Mouse (Mus musculus): ENCODE data around the gene Tut1. TPM values are rescaled to one million over a fixed set of nuclear protein-coding genes. Genes with fewer than 3 reads are reported as not detected.

The Tut1 gene
- total and polyA plus RNA-seq, 2 experiments from 2014 or later, result 17.6 to 24.5 TPM

- Histone ChIP-seq H3K36me3 (ENCODE audit: insufficient read depth) (peaks cover 28% of the 10 kb centered on the region), H3K27me3 (ENCODE audit: insufficient read depth, low read length) (no peaks in the 10 kb centered on the region), H3K27ac (ENCODE audit: low read depth, low read length) (peak within 1 kb of the TSS; percentile 93), H3K4me2 (ENCODE audit: low read depth) (peak within 1 kb of the TSS; percentile 71), H3K4me3 (ENCODE audit: low read depth, low read length) (peak within 1 kb of the TSS; percentile 92), H3K9ac (peak within 1 kb of the TSS; percentile 99), H3K4me1 (ENCODE audit: insufficient read depth) (peaks cover 9% of the 10 kb centered on the region; the same call in 1 of the 2 replicates), H3K9me3 (ENCODE audit: low read length) (no peaks in the 10 kb centered on the region)
- WGBS, result under 1% methylated on average over 64 of the region's 64 CpGs
- peak; percentile 97 for ATAC-seq
- DNase-seq, result peak; percentile 98
- peak; percentile 29; the same call in 1 of the 2 replicates for TF ChIP-seq CTCF (IDR thresholded peaks at IDR 0.05; ENCODE audit: low read depth)
Observed at GRCm38 (mm10) chr19:8941515-8942217, 12.0 kb upstream of the Tut1 start, which contains the start of gene Mta2. Gene Mta2, plus strand, starts transcription at chr19:8941875.

GRCm38 (mm10) chr19:8942276-8942964 is 11.2 kb upstream of the Tut1 start:
- DNase-seq, result peak; percentile 19
- peak; percentile 49 for ATAC-seq
- Histone ChIP-seq H3K4me3 (ENCODE audit: low read depth, low read length) (peak overlapping the region; percentile 92), H3K4me1 (ENCODE audit: insufficient read depth) (peaks cover 9% of the 10 kb centered on the region; the same call in 1 of the 2 replicates), H3K9ac (peak overlapping the region; percentile 99), H3K27ac (ENCODE audit: low read depth, low read length) (peak overlapping the region; percentile 93), H3K36me3 (ENCODE audit: insufficient read depth) (peaks cover 29% of the 10 kb centered on the region), H3K9me3 (ENCODE audit: low read length) (no peaks in the 10 kb centered on the region), H3K27me3 (ENCODE audit: insufficient read depth, low read length) (no peaks in the 10 kb centered on the region), H3K4me2 (ENCODE audit: low read depth) (peak overlapping the region; percentile 71)
- no peak for TF ChIP-seq CTCF (IDR thresholded peaks at IDR 0.05; ENCODE audit: low read depth)
- 3% methylated on average over 42 of the region's 46 CpGs for WGBS

GRCm38 (mm10) chr19:8943047-8943446 is 10.6 kb upstream of the Tut1 start:
- no peak for ATAC-seq
- H3K4me2 ChIP-seq (ENCODE audit: low read depth), result peak overlapping the region; percentile 71
- peak overlapping the region; percentile 99; the same call in 1 of the 2 replicates for H3K9ac ChIP-seq
- WGBS, result 71% methylated on average over 2 of the region's 2 CpGs
- H3K27me3 ChIP-seq (ENCODE audit: insufficient read depth, low read length), result no peaks in the 10 kb centered on the region
- H3K4me3 ChIP-seq (ENCODE audit: low read depth, low read length), result peak overlapping the region; percentile 92
- TF ChIP-seq CTCF (IDR thresholded peaks at IDR 0.05; ENCODE audit: low read depth), result no peak
- H3K9me3 ChIP-seq (ENCODE audit: low read length), result no peaks in the 10 kb centered on the region
- no peak for DNase-seq
- H3K4me1 ChIP-seq (ENCODE audit: insufficient read depth), result peaks cover 9% of the 10 kb centered on the region; the same call in 1 of the 2 replicates
- no peak overlapping the region for H3K27ac ChIP-seq (ENCODE audit: low read depth, low read length)
- H3K36me3 ChIP-seq (ENCODE audit: insufficient read depth), result peaks cover 32% of the 10 kb centered on the region

- DNase-seq, result no peak
- Histone ChIP-seq H3K27ac (ENCODE audit: low read depth, low read length) (no peak overlapping the region), H3K4me1 (ENCODE audit: insufficient read depth) (peaks cover 9% of the 10 kb centered on the region; the same call in 1 of the 2 replicates), H3K27me3 (ENCODE audit: insufficient read depth, low read length) (no peaks in the 10 kb centered on the region), H3K9me3 (ENCODE audit: low read length) (no peaks in the 10 kb centered on the region), H3K4me2 (ENCODE audit: low read depth) (peak overlapping the region; percentile 15), H3K4me3 (ENCODE audit: low read depth, low read length) (no peak overlapping the region), H3K9ac (no peak overlapping the region), H3K36me3 (ENCODE audit: insufficient read depth) (peaks cover 43% of the 10 kb centered on the region)
- no peak for ATAC-seq
- 48% methylated on average over 5 of the region's 5 CpGs for WGBS
- no peak for TF ChIP-seq CTCF (IDR thresholded peaks at IDR 0.05; ENCODE audit: low read depth)
Observed at GRCm38 (mm10) chr19:8944062-8944461, 9.6 kb upstream of the Tut1 start.

DNA sequence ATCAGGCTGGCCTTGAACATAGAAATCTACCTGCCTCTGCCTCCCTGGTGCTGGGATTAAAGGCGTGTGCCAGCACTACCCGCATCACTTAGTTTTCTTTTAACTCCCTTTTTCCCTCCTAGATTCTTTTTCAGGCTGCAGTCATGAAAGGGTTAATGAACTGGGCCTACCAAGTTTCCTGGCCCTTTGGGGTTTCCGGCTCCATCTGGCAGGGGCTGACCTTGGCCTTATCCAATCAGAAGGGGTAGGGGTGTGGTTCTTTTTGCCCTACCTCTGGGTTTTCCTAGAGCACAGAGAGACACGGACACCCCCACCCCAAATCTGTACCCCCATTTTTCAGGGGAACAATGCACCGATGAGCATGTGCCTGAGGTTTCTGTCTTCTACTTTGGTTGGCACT is 8.9 kb upstream of the Tut1 start:
- peak; percentile 53 for DNase-seq
- H3K4me1 ChIP-seq (ENCODE audit: insufficient read depth), result peaks cover 9% of the 10 kb centered on the region; the same call in 1 of the 2 replicates
- no peak overlapping the region for H3K27ac ChIP-seq (ENCODE audit: low read depth, low read length)
- no peak overlapping the region for H3K4me3 ChIP-seq (ENCODE audit: low read depth, low read length)
- H3K4me2 ChIP-seq (ENCODE audit: low read depth), result no peak overlapping the region
- no peaks in the 10 kb centered on the region for H3K9me3 ChIP-seq (ENCODE audit: low read length)
- TF ChIP-seq CTCF (IDR thresholded peaks at IDR 0.05; ENCODE audit: low read depth), result no peak
- no peak overlapping the region for H3K9ac ChIP-seq
- H3K27me3 ChIP-seq (ENCODE audit: insufficient read depth, low read length), result no peaks in the 10 kb centered on the region
- H3K36me3 ChIP-seq (ENCODE audit: insufficient read depth), result peaks cover 49% of the 10 kb centered on the region
- no peak for ATAC-seq
- 19% methylated on average over 5 of the region's 5 CpGs for WGBS

GRCm38 (mm10) chr19:8945251-8945650 is 8.4 kb upstream of the Tut1 start:
- no peaks in the 10 kb centered on the region for H3K9me3 ChIP-seq (ENCODE audit: low read length)
- WGBS, result 82% methylated on average over 6 of the region's 6 CpGs
- H3K4me3 ChIP-seq (ENCODE audit: low read depth, low read length), result no peak overlapping the region

DNA sequence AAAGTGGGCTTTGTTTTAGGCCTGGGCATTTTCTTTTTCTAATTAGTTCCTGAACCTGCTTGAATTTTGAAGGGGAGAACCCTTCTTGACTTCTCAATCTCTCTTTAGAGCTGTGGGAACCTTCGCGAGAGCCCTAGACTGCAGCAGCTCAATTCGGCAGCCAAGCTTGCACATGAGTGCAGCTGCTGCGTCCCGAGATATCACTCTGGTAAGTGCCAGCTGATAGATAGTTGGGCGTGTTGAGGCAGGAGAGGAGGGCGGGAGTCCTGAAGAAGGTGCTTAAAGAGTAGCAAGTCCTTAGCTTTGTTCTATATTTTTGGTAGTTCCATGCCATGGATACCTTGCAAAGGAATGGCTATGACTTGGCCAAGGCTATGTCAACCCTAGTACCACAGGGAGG is 6.7 kb upstream of the Tut1 start:
- 95% methylated on average over 7 of the region's 7 CpGs for WGBS
- Histone ChIP-seq H3K4me3 (ENCODE audit: low read depth, low read length) (no peak overlapping the region), H3K4me2 (ENCODE audit: low read depth) (no peak overlapping the region), H3K27ac (ENCODE audit: low read depth, low read length) (no peak overlapping the region), H3K36me3 (ENCODE audit: insufficient read depth) (peaks cover 71% of the 10 kb centered on the region), H3K9me3 (ENCODE audit: low read length) (no peaks in the 10 kb centered on the region), H3K27me3 (ENCODE audit: insufficient read depth, low read length) (no peaks in the 10 kb centered on the region), H3K4me1 (ENCODE audit: insufficient read depth) (peaks cover 9% of the 10 kb centered on the region; the same call in 1 of the 2 replicates), H3K9ac (no peak overlapping the region)
- no peak for TF ChIP-seq CTCF (IDR thresholded peaks at IDR 0.05; ENCODE audit: low read depth)
- ATAC-seq (no peak), DNase-seq (no peak)

More at GRCm38 (mm10) chr19:8945251-8945650, 8.4 kb upstream of the Tut1 start:
- no peak for ATAC-seq
- H3K27me3 ChIP-seq (ENCODE audit: insufficient read depth, low read length), result no peaks in the 10 kb centered on the region
- TF ChIP-seq CTCF (IDR thresholded peaks at IDR 0.05; ENCODE audit: low read depth), result no peak
- no peak for DNase-seq
- H3K4me1 ChIP-seq (ENCODE audit: insufficient read depth), result peaks cover 9% of the 10 kb centered on the region; the same call in 1 of the 2 replicates
- H3K36me3 ChIP-seq (ENCODE audit: insufficient read depth), result peaks cover 55% of the 10 kb centered on the region
- H3K9ac ChIP-seq, result no peak overlapping the region
- H3K27ac ChIP-seq (ENCODE audit: low read depth, low read length), result no peak overlapping the region
- H3K4me2 ChIP-seq (ENCODE audit: low read depth), result no peak overlapping the region
